Mouse (Mus musculus) thymus, postnatal 0 days (tissue): ENCODE data around the gene Ggct. TPM values are rescaled to one million over a fixed set of nuclear protein-coding genes. Genes with fewer than 3 reads are reported as not detected.

Source experiments
- DNase-seq: peaks from one replicate; pipeline ENCODE4 v3.0.0-alpha.2; 2015; ENCODE audit warnings: low spot score
- polyA plus RNA-seq: library from polyadenylated mRNA; unstranded; fragments of >200 nt; fragmentation: Nextera tagmentation; extraction: Ambion mirVana; gene quantifications from 2 replicates; pipeline ENCODE4 v1.2.1, GENCODE M21; 2015

The Ggct gene
- 12.9 and 16.6 TPM in 2 replicates for polyA plus RNA-seq

DNA sequence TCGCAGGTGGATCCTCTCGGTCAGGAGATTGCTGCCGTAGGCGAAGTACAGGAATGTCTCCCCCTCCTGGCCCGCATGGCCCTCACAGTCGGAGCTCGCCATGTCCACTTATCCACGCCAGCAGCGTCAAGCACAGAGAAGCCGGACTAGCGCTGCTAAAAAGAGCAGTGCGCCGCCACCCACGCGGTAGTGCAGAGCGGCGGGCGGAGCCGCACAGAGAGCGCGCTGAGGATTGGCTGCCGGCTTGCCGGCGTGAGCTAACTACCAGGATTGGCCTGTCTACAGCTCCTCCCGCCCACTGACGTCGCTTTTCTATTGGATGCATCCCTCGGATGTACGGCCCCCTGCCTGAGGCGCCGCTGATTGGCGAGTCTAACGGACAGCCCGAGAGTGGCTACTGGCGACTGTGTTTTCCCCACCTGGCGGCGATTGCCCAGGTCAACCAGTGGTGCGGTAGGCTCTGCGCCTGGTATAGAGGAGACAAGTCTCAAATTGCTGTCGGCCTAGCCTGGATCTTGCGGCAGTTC, at the start of gene Ggct:
TSS of gene Ggct (minus strand) at position 217 of the 527 bp plus-strand sequence.
- peak; percentile 95 for DNase-seq

GRCm38 (mm10) chr6:55040031-55040430, 47.3 kb upstream of the Ggct start:
- no peak for DNase-seq

- DNase-seq: no peak
These were observed 46.7 kb upstream of the Ggct start for GRCm38 (mm10) chr6:55039446-55039783.

- DNase-seq: peak; percentile 20
These were observed 46.1 kb upstream of the Ggct start for GRCm38 (mm10) chr6:55038671-55039445.

GRCm38 (mm10) chr6:55037799-55038670, 45.3 kb upstream of the Ggct start, which contains the start of gene Gars:
Gene Gars, plus strand, starts transcription at chr6:55038007.
- peak; percentile 94 for DNase-seq

GRCm38 (mm10) chr6:55036731-55037130, 44.0 kb upstream of the Ggct start:
- no peak for DNase-seq

DNA sequence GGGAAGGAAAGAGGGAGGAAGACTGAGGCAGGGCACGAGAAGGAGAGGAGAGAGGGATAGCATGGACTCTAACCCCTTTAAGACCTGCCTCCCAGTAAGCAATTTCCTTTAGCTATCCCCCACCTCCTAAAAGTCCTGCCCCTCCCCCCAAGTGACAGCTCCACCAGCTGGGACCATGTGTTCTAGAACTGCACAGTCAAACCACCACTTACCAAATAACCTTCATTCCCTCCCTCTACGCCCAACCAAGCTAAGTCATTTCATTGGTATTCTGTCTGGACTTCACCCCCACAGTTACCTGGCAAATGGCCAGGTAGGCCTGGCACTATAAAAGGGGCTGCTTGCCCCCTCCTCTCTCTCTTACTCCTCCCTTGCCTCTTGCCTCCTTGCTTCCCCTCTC, 34.9 kb upstream of the Ggct start:
- no peak for DNase-seq

DNA sequence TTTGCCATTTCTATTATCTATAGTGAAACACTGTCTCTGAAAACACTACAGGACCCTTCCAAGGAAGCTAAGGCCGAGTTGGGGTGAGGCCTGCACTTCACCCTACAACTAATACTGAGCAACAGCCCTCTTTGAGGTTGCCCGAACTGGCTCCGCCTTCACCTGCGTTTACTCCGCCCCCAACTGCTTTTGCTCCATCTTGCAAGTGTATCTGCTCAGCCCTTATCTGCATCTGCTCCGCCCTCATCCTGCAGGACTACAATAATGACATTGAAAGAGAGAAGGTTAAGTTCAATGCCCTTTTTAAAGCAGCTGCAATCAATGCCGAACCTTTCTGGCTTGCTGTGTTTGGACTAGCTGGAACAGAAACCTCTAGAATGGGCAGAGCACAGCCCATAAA, 29.1 kb upstream of the Ggct start:
- DNase-seq: no peak

DNA sequence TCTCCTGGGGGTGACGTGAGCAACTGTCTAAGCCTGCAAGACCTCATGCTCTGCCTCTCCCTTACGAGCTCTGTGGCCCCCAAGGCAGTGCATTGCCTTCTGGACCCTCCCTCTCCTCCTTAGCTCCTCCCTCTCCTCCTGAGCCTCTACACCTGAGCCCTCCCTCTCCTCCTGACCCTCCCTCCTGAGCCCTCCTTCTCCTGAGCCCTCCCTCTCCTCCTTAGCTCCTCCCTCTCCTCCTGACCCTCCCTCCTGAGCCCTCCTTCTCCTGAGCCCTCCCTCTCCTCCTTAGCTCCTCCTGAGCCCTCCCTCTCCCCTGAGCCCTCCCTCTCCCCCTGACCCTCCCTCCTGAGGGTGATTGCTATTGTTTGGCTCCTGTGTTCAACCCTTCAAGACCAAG, 25.7 kb upstream of the Ggct start:
- no peak for DNase-seq

GRCm38 (mm10) chr6:55016710-55017583, 24.2 kb upstream of the Ggct start:
- peak; percentile 72 for DNase-seq

GRCm38 (mm10) chr6:55016236-55016635, 23.5 kb upstream of the Ggct start:
- peak; percentile 57 for DNase-seq

DNA sequence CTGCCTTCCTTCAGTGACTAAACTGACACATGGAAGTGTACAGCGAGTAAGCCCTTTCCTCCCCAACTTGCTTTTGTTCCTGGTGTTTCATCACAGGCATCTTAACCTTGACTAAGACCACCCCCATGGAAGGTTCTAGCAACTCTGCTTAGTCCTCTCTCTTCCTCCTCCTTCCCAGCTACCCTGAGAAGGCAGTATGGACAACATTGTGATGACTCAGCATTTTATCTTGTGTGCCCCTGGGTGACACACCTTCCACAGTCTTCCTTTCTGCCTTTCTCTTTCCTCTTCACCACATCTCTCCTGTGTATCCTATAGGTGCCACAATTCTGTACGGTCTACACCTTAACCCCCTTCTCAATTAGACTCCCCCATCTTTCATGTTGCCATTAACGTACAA, 21.4 kb upstream of the Ggct start:
- no peak for DNase-seq

- no peak for DNase-seq
These were observed 19.8 kb upstream of the Ggct start for GRCm38 (mm10) chr6:55012516-55012915.

DNA sequence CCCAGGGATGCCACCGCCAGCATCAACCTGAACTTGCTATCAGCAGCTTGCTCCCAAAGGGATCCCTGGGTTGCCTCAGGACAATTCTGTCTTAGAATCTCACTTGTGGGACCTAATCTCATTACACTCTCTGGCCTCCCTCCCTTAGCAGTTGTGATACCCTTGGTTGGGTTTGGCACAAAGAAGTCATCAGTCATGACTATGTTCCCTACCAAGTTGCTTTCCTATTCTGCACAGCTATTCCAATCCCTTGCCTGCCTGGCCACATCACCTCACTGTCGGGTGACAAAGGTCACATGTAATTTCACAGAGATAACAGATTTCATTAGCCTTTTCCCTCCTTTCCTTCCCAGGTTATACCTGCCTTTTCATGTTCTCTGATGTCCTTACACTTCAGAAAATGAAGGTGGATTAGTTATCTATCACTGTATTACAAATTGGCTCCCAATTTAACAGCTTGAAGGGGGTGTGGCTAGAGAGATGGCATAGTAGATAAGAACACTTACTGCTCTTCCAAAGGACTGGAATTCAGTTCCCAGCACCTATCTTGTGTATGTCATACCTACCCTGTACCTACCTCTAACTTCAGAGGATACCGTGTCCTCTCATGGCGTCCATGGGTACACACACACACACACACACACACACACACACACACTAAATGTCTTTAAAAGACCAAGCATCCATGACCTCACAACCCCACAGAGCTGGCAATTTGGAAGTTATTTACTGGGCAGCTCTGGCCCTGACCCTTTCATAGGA, 17.8 kb upstream of the Ggct start:
- no peak for DNase-seq

- no peak for DNase-seq
These were observed 16.9 kb upstream of the Ggct start for GRCm38 (mm10) chr6:55009391-55010230.

GRCm38 (mm10) chr6:55008401-55008800, 15.7 kb upstream of the Ggct start:
- DNase-seq: no peak

DNA sequence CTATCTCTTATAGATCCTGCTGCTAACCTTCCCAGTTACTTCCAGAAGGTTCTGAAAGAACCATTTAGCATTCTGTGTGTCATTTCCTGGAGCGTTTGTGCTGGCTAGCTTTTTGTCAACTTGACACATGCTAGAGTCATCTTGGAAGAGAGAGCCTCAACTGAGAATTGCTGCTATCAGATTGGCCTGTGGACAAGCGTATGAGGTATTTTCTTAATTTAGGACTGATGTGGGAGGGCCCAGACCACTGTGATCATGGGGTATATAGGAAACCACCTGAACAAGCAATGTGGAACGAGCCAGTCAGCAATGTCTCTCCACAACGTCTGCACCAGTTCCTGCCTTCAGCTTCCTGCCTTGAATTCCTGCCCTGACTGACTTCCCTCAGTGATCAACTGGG, 10.8 kb upstream of the Ggct start:
- DNase-seq: no peak

DNA sequence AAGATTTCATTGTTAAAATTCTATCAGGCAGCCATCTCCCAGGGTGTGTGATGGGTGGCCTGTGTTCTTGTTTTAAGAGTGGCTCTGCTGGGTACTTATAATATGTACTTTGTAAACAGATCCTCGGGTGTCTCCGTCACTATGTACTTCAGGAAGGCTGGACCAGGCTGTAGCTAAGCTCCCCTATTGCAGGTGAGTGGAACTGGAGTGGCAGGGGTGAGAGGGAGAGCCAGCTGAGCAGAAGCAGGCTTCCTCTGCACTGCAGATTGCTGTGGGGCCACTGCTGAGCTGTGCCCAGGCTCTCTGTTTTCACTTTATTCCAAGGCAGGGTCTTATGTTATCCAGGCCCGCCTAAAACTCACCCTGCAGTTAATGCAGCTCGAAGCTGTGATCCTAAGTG, 9.7 kb upstream of the Ggct start:
- DNase-seq: no peak

- no peak for DNase-seq
These were observed 8.6 kb upstream of the Ggct start for GRCm38 (mm10) chr6:55001320-55001719.

GRCm38 (mm10) chr6:54997726-54998125, 5.0 kb upstream of the Ggct start:
- DNase-seq: no peak
